Mouse (Mus musculus) mature B cell (primary cell): ENCODE measurements around the gene Fgfr2.

Experiments
- in situ Hi-C: fragments of 300-500 bp; cut with MboI; formaldehyde crosslinking; loops from 2 replicates; pipeline ENCODE4 v1.14.3; 2019

The Fgfr2 gene

DNA sequence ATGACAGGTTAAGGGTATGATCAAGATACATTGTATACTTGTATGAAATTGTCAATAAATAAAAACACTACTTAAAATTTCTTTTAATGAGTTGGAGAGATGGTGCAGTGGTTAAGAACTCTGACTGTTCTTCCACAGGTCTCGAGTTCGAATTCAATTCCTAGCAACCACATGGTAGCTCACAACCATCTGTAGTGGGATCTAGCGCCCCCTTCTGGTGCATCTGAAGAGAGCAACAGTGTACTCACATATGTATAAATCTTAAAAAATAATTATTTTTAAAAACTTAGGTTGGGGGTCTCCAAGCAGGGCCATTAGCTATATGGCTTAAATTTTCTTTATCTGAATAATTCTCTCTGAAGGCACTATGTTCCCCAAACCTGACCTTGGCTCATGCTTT is 2192.7 kb downstream of the Fgfr2 start:
- in situ Hi-C loops: no loop called here

GRCm38 (mm10) chr7:130922981-130923731 is 2200.0 kb downstream of the Fgfr2 start:
- in situ Hi-C loops: no loop called here

DNA sequence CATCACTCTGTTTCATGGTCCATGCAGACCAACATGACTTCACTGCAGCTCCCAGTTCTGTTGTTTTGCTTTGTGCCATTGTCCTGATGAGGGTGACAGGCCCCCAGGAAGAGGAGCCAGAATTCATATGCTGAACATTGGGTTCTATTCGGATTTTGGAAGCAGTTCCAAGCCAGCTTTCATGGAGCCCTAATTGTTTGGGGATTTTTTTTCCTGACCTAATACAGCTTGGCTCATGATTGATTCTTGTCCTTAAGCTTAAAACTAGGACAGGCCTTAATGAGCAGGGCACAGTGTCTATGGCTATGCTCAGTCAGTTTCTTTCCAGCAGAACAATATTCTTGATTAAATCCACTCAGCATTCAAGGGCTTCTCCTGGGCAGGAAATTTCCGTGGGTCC is 2204.9 kb downstream of the Fgfr2 start:
- in situ Hi-C loops: loop anchor here (10.0 kb wide), 1 partner anchor 133 kb away; no protein-coding TSS in a partner anchor

- in situ Hi-C loops: loop anchor here (10.0 kb wide), 1 partner anchor 130 kb away; no protein-coding TSS in a partner anchor
Observed at GRCm38 (mm10) chr7:130914693-130915363, 2208.3 kb downstream of the Fgfr2 start.

DNA sequence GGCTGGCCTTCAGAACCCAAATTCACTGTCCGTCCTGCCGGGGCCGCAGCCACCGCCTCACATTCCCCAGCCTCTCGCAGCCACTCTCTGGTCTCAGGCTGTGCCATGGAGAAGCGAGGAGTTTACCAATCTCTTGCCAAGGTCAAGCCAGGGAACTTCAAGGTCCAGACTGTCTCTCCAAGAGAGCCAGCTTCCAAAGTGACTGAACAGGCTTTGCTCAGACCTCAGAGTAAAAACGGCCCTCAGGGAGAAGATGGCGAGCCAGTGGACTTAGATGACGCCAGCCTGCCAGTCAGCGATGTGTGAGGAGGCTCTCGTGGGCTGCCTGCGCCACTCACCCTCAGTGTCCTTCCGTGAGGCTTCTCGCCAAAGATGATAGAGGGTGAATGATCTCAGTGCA is 2212.3 kb downstream of the Fgfr2 start:
- in situ Hi-C loops: loop anchor here (10.0 kb wide), 1 partner anchor 126 kb away; no protein-coding TSS in a partner anchor

DNA sequence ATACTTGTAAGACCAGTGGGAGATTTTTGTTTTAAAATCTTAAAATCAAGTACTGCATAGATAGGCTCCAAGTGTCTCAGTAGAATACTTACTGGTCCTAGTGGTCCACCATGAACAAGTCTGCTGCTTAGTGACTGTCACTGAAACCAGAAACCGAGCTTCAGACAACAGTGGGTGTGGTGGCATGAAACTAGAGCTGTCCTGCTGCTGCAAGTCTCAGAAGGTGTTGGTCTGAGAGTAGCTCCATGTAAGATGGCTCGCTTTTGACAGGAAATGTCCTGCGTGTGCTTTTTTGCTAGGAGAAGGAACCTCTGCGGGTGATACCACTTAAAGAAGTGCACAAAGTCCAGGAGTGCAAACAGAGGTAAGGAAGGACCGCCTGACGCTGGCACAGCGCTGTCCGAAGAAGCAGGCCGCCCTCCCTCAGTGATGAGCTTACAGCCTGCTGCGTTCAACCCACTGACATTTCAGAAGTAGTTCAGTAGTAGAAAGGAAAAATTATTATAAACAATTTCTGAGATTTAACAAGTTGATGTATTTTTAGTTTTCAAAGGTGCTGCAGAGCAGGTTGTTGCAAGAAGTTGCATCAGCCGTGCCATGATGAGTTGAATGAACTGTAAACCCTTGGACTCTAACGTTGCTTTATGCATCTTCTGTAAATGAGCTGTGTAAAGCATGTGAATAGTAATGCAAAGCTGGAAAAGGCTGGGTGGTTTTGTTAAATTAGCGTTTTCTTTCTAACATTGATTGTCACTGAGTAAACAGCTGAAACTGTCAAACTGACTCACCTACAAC is 2218.4 kb downstream of the Fgfr2 start:
- in situ Hi-C loops: no loop called here

- in situ Hi-C loops: no loop called here
Observed at GRCm38 (mm10) chr7:130903505-130904074, 2219.6 kb downstream of the Fgfr2 start.

DNA sequence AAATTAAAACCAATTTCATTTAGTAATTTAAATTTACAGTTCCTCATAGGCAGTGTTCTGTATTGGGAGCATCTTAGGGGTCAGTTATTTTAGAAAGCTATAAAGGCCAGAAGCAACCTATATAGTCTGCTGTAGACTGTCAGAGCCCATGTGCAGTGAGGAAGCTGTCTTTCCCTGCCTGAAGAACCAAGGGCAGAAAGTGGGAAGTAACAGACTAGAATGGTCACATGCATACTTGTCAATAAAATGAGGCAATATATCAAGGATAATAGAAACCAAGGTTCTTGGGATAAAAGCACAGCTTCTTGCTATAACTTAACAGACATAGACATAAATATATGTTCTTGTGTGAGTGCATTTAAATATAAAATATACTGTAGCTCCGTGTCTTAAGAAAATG is 2220.2 kb downstream of the Fgfr2 start:
- in situ Hi-C loops: no loop called here

DNA sequence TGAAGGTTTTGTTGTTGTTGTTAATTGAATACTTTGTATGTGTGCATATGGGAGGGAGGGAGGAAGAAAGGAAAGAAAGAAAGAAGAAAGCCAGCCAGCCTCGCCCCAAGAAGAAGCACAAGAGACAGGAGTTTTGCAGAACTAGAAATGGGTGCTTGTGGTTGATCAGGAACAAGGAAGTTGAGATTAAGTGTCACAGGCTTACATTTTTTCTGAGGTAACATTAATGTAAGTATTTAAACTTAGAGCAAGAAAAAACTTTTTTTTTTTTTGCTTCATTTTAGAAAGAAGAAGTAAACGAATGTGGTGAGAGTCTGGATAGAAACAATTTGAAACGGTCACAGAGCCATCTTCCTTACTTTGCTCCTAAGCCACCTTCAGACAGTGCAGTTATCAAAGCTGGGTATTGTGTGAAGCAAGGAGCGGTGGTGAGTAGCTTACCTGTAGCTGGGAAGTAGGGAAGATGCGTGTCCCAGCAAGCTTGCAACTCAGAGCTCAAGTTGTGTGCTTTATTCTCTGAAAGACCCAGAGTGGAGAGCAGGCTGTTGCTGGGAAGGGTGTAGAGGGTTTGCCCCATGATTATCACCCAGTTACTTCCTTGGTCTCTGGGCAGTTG is 2222.8 kb downstream of the Fgfr2 start:
- in situ Hi-C loops: no loop called here

GRCm38 (mm10) chr7:130898373-130898772 is 2224.8 kb downstream of the Fgfr2 start:
- in situ Hi-C loops: no loop called here

DNA sequence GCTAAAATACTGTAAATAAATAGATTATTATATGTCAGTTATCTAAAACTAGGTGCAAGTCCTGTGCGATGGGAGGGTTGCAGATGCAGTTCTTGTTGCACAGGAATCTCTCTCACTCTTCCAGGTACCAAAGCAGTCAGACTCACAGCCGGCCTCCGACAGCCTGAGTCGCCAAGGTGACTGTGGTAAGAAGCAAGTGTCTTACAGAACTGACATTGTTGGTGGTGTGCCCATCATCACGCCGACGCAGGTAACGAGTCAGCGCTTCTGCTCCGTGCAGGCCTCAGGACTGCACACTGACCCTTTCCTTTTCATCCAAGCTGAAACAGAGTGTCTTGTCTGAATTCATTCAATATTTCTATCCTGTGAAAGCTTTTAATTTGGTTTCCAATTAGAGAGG is 2225.9 kb downstream of the Fgfr2 start:
- in situ Hi-C loops: no loop called here

- in situ Hi-C loops: no loop called here
Observed at GRCm38 (mm10) chr7:130896064-130896463, 2227.1 kb downstream of the Fgfr2 start.

- in situ Hi-C loops: no loop called here
Observed at GRCm38 (mm10) chr7:130895618-130895945, 2227.6 kb downstream of the Fgfr2 start.

- in situ Hi-C loops: no loop called here
Observed at GRCm38 (mm10) chr7:130894931-130895617, 2228.1 kb downstream of the Fgfr2 start.

GRCm38 (mm10) chr7:130892973-130893372 is 2230.2 kb downstream of the Fgfr2 start:
- in situ Hi-C loops: no loop called here

- in situ Hi-C loops: no loop called here
Observed at GRCm38 (mm10) chr7:130890871-130891270, 2232.3 kb downstream of the Fgfr2 start.

GRCm38 (mm10) chr7:130887946-130888345 is 2235.2 kb downstream of the Fgfr2 start:
- in situ Hi-C loops: no loop called here

- in situ Hi-C loops: no loop called here
Observed at GRCm38 (mm10) chr7:130886246-130886645, 2236.9 kb downstream of the Fgfr2 start.

- in situ Hi-C loops: no loop called here
Observed at GRCm38 (mm10) chr7:130884161-130884560, 2239.0 kb downstream of the Fgfr2 start.

GRCm38 (mm10) chr7:130867256-130867655 is 2255.9 kb downstream of the Fgfr2 start:
- in situ Hi-C loops: no loop called here

DNA sequence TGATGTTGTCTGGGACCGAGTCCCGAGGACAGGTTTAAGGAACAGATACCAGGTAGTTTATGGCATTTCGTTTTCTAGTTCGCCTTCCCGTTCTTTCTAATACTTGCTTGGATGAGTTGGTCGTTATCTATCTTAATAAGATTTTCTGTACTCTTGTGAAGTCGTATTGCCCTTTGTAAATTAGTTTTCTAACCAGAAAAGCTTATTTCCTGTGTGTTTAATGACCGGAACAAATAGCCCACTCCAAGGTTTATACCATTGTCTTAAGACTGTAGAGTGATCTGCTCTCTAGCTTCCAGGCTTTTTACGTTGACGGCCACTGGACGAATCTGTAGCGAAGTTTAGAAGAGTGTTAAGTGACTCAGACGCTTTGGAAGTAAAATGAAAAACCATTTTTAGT is 2256.5 kb downstream of the Fgfr2 start:
- in situ Hi-C loops: no loop called here
